Mouse (Mus musculus) forebrain, embryonic 13.5 days (tissue): ENCODE results near the gene Ddrgk1. TPM values are rescaled to one million over a fixed set of nuclear protein-coding genes. Genes with fewer than 3 reads are reported as not detected.

ENCODE experiments used
- ATAC-seq: fragments of 200-750 bp; cut with Nextera tagmentation; 2 replicates; pipeline ENCODE4 v1.8.0; 2017
- H3K27ac ChIP-seq: fragments of 300-500 bp; sonication (generic); 2 replicates; pipeline ENCODE4 v1.5.1; 2015; ENCODE audit warnings: inconsistent platforms, mild to moderate bottlenecking, moderate library complexity
- H3K27me3 ChIP-seq: fragments of 300-500 bp; sonication (generic); 2 replicates; pipeline ENCODE4 v1.6.1; 2015; ENCODE audit warnings: mild to moderate bottlenecking, inconsistent platforms
- H3K36me3 ChIP-seq: fragments of 300-500 bp; sonication (generic); 2 replicates; pipeline ENCODE4 v1.6.1; 2015; ENCODE audit warnings: mild to moderate bottlenecking, inconsistent platforms; ENCODE audit not compliant: poor library complexity, severe bottlenecking
- H3K4me1 ChIP-seq: fragments of 300-500 bp; sonication (generic); 2 replicates; pipeline ENCODE4 v1.6.1; 2015; ENCODE audit warnings: inconsistent platforms
- H3K4me2 ChIP-seq: fragments of 300-500 bp; sonication (generic); 2 replicates; pipeline ENCODE4 v1.6.1; 2015; ENCODE audit warnings: inconsistent platforms, mild to moderate bottlenecking, moderate library complexity
- H3K4me3 ChIP-seq: fragments of 300-500 bp; sonication (generic); 2 replicates; pipeline ENCODE4 v1.5.1; 2015; ENCODE audit warnings: mild to moderate bottlenecking, inconsistent platforms
- H3K9ac ChIP-seq: fragments of 300-500 bp; sonication (generic); 2 replicates; pipeline ENCODE4 v1.6.1; 2015; ENCODE audit warnings: mild to moderate bottlenecking, inconsistent platforms
- H3K9me3 ChIP-seq: fragments of 300-500 bp; sonication (generic); replicated peaks from 2 replicates; pipeline ENCODE4 v1.6.1; 2016; ENCODE audit warnings: inconsistent platforms
- WGBS: fragments of 180-500 bp; shearing (Covaris S2); methylation state at CpG from one replicate; pipeline ENCODE4 v1.1.7; 2015; 5-methylcytosine and 5-hydroxymethylcytosine counted together
- polyA plus RNA-seq: library from polyadenylated mRNA; unstranded; fragments of >200 nt; fragmentation: Nextera tagmentation; extraction: Ambion mirVana; gene quantifications from 2 replicates; pipeline ENCODE4 v1.2.1, GENCODE M21; 2015

Ddrgk1 gene
- polyA plus RNA-seq = 53.0 and 55.9 TPM in 2 replicates

DNA sequence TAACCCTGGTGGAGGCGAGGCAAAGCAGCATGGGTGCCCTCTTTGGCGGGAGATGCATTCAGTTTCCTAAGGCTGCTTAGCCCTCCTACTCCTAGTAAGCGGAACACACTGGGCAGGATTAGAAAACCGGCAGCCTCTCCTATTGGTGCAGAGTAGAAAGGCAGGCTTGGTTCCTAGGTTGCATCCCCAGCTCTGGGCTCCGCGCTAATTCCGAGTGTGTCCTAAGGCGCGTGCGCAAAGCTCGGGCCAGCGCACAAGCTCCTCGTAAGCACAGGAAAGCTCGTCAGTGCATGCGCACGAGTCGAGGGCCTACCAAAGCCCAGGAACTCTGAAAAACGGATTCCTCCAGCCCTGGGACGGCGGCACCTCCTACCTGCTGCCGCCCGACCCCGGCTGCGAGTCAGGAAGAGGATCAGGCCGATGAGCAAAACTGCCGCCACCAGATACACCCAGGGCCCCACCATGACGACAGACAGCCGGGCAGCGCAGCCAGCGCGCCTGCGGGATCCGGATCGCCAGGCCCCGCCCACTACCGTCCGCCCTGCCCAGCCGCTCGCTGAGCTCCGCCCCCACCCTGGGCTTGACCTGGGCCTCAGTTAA is at the start of gene Ddrgk1:
Ddrgk1 (minus strand) TSS at position 558 of the 600 bp plus-strand sequence.
- peaks cover 38% of the 10 kb centered on the region for H3K4me1 ChIP-seq
- H3K4me3 ChIP-seq = peak within 1 kb of the TSS; percentile 59
- no peaks in the 10 kb centered on the region for H3K9me3 ChIP-seq
- peaks cover 29% of the 10 kb centered on the region for H3K36me3 ChIP-seq
- under 1% methylated on average over 40 of the region's 40 CpGs for WGBS
- H3K4me2 ChIP-seq = peak within 1 kb of the TSS; percentile 73
- ATAC-seq = peak; percentile 97
- peak within 1 kb of the TSS; percentile 98 for H3K27ac ChIP-seq
- no peaks in the 10 kb centered on the region for H3K27me3 ChIP-seq
- peak within 1 kb of the TSS; percentile 93 for H3K9ac ChIP-seq

DNA sequence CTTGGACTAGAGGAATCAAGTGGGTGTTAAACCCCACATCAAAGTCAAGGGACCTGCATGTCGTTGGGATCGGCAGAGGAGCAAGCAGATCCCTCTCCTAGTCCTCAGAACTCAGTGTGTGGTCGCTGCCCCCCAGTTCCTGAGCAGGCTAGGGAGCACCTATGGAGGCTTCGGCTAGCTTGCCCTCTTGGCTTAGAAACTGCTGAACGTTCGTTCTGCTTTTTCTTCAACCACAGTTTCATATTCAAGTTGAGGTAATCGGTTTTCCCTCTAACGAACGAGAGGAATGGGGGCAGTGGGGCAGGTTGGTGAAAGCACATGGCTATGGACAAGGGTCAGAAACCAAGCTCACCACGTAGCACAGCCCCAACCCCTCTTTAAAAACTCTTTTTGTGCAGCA is 42.6 kb upstream of the Ddrgk1 start:
- Histone ChIP-seq H3K9me3 (no peaks in the 10 kb centered on the region), H3K4me2 (no peak overlapping the region), H3K27ac (no peak overlapping the region), H3K4me3 (no peak overlapping the region), H3K27me3 (no peaks in the 10 kb centered on the region), H3K9ac (no peak overlapping the region), H3K36me3 (peaks cover 41% of the 10 kb centered on the region), H3K4me1 (no peaks in the 10 kb centered on the region)
- no peak for ATAC-seq
- WGBS = 62% methylated on average over 10 of the region's 10 CpGs

DNA sequence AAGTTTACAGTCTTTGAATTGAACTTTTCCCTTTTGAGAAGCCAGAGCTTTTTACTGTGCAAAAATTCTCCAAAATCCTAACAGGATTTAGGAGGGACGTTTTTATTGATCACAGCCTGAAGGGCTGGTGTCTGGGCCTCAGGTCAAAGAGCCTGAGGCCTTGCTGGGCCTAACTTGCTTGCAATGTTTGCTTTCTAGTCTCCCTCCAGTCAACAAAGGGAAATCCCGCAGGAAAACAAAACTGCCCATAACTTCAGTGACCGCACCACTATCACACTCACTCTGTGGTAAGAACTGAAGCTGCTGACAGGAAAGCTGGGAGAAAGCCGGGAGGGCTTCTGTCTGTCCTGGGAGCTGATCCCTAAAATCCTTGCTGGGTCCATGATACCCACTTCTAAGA is 42.1 kb upstream of the Ddrgk1 start:
- no peaks in the 10 kb centered on the region for H3K9me3 ChIP-seq
- no peak overlapping the region for H3K27ac ChIP-seq
- H3K36me3 ChIP-seq = peaks cover 36% of the 10 kb centered on the region
- no peak for ATAC-seq
- H3K27me3 ChIP-seq = no peaks in the 10 kb centered on the region
- no peak overlapping the region for H3K9ac ChIP-seq
- H3K4me2 ChIP-seq = no peak overlapping the region
- H3K4me3 ChIP-seq = no peak overlapping the region
- 81% methylated on average over 4 of the region's 4 CpGs for WGBS
- H3K4me1 ChIP-seq = no peaks in the 10 kb centered on the region

DNA sequence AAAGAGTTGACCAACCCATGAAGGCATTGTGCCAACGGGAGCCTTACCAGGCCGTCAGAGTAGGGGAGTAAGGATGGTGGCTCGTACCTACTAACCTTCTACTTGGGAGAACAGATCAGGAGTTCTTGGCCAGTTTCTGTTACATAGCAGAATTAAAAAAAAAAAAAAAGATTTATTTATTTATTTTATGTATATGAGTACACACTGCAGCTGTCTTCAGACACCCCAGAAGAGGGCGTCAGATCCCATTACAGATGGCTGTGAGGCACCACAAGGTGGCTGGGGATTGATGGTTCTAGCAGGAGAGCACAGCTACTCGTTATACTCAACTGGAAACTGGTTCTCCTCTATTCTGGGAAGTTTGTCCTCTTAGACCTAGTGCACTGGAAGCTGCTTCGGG is 40.7 kb upstream of the Ddrgk1 start:
- Histone ChIP-seq H3K36me3 (peaks cover 22% of the 10 kb centered on the region), H3K27me3 (no peaks in the 10 kb centered on the region), H3K9ac (no peak overlapping the region), H3K4me2 (no peak overlapping the region), H3K4me3 (no peak overlapping the region), H3K27ac (no peak overlapping the region), H3K9me3 (no peaks in the 10 kb centered on the region), H3K4me1 (no peaks in the 10 kb centered on the region)
- 71% methylated on average over 6 of the region's 6 CpGs for WGBS
- no peak for ATAC-seq

DNA sequence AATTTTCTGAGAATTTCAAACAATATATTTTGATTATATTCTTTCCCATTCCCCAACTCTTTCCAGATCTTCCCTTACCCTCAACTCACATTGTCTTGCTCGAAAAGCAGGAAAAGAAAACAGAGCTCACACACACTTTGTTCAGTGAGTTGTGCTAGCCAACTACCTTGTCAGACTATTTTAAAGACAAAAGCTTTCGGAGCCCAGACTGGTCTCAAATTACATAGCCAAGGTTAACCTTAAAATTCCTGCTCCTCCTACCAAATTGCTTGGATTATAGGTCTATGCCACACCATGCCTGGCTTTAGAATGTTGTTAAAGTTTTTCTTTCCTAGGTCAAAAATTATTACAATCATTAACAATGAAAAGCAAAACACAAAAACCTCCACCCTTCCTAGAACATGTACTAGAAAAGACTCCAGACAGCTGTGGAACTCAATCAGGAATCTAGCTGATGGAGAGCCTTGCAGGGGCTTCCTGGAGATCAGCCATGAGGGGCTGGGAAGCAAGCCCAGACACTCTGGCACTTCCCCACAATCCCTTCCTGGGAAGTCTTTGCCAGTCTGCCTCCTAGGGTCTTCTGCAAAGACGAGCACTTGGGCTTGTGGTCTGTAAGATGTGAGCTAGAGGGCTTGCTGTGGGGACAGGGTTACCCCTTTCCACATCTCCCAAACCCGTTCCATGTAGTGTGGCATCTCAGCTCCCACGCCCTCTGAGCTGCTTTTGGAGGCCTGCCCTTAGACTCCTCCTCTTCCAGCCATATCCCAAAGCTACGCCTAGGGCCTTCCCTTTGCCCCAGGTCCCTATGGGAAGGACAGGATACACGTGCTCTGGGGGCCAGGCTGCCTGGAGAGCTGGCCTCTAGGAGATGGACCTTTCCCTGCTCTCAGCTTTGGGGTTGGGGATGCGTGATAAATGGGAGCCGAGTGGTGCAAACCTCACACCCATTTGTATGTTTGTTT is 39.9 kb upstream of the Ddrgk1 start:
- no peak overlapping the region for H3K4me3 ChIP-seq
- H3K4me2 ChIP-seq = no peak overlapping the region
- no peaks in the 10 kb centered on the region for H3K4me1 ChIP-seq
- 75% methylated on average over 9 of the region's 9 CpGs for whole genome bisulfite sequencing
- H3K9me3 ChIP-seq = no peaks in the 10 kb centered on the region
- no peak overlapping the region for H3K9ac ChIP-seq
- H3K36me3 ChIP-seq = peaks cover 14% of the 10 kb centered on the region
- ATAC-seq = peak; percentile 63
- no peak overlapping the region for H3K27ac ChIP-seq
- H3K27me3 ChIP-seq = peaks cover 5% of the 10 kb centered on the region; the same call in 1 of the 2 replicates

DNA sequence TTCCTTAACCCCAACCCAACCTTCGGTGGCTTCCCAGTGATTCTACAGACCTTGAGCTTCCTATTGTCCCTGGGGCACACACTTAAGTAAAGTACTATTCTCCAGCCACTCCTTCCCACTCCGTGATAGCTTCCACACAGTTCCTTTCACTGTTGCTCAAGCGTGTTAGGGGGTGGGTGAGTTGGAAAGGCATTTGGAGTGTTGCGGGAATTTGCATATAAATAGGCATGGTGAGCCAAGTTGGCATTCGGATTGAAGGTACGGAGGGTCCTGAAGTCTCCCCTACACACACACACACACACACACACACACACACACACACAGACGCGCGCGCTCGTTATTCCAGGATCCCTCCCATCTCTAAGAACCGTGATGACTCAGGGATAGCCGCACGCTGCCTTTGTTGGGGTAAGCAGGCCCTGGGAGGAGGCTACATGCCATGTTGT is 33.4 kb upstream of the Ddrgk1 start:
- peaks cover 36% of the 10 kb centered on the region for H3K27me3 ChIP-seq
- WGBS = under 1% methylated on average over 11 of the region's 14 CpGs
- ATAC-seq = peak; percentile 58

DNA sequence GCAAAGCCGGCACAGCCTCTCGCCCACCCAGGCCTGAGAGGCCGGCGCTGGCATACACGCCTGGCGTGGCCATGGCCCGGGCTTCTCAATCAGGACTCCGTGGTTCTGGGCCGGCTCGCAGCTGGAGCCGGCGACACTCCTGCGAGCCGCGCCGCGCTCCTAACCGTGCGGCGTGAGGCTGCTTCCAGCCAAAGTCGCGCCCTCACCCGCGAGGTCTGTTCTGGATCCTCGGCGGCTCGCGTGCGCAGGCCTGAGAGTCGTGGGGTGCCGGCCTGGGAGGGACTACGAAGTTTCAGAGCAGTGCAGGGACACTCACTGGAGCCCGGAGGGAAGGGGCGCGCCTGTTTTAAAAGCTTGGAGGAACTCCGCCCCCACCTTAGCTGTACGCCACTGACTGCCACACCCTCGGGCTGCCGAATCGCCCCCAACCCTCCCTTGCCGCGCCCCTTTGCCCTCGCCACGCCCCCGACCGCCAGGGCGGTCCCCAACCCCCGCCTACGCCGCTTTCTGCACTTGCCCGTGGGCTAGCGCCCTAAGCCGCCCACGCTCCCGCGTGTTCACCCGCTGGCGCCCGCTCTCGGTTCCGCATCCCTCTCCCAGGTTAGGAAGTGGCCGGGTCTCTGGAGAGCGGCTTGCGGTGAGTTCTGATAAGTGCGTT is 32.8 kb upstream of the Ddrgk1 start, which contains the start of gene Slc4a11:
Slc4a11 (minus strand) TSS at position 367 of the 658 bp plus-strand sequence.
- H3K27ac ChIP-seq = no peak within 1 kb of the TSS
- peak; percentile 70 for ATAC-seq
- H3K27me3 ChIP-seq = peaks cover 36% of the 10 kb centered on the region

More for the DNA sequence above, 33.4 kb upstream of the Ddrgk1 start:
- no peaks in the 10 kb centered on the region for H3K36me3 ChIP-seq
- H3K9me3 ChIP-seq = no peaks in the 10 kb centered on the region
- H3K27ac ChIP-seq = no peak overlapping the region
- H3K4me3 ChIP-seq = peak overlapping the region; percentile 54
- H3K4me2 ChIP-seq = peak overlapping the region; percentile 100
- H3K4me1 ChIP-seq = peaks cover 22% of the 10 kb centered on the region
- H3K9ac ChIP-seq = peak overlapping the region; percentile 66

DNA sequence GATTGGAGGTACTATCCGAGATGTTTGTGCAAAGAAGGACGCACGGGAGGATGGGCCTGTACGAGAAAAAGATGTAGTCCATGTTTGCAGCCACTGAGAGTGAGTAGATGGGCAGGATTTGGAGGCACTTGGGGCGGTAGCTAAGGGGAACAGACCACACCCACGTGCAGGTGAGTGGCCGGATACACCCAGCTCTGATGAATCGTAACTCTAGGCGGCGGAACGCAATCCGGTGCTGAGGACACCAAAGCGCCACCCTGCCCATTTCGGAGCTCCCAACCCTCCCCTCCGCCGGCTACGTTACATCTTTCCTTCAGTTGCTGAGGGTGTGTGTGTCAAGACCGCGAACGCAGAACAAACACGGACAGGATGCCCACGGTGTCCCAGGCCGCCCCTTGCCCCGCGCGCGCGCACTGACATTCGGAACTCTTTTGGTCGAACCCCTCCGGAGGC is 32.3 kb upstream of the Ddrgk1 start:
- peak overlapping the region; percentile 100 for H3K4me2 ChIP-seq
- no peak overlapping the region for H3K27ac ChIP-seq
- H3K4me1 ChIP-seq = peaks cover 22% of the 10 kb centered on the region
- H3K27me3 ChIP-seq = peaks cover 36% of the 10 kb centered on the region
- no peaks in the 10 kb centered on the region for H3K36me3 ChIP-seq
- peak; percentile 9; the same call in 1 of the 2 replicates for ATAC-seq
- H3K9ac ChIP-seq = peak overlapping the region; percentile 66
- WGBS = 2% methylated on average over 31 of the region's 31 CpGs
- H3K4me3 ChIP-seq = peak overlapping the region; percentile 54
- H3K9me3 ChIP-seq = no peaks in the 10 kb centered on the region

More for the DNA sequence above, 32.8 kb upstream of the Ddrgk1 start, which contains the start of gene Slc4a11:
- Histone ChIP-seq H3K4me1 (peaks cover 22% of the 10 kb centered on the region), H3K9ac (peak within 1 kb of the TSS; percentile 66), H3K4me2 (peak within 1 kb of the TSS; percentile 100), H3K36me3 (no peaks in the 10 kb centered on the region), H3K4me3 (peak within 1 kb of the TSS; percentile 54), H3K9me3 (no peaks in the 10 kb centered on the region)
- WGBS = under 1% methylated on average over 60 of the region's 65 CpGs

DNA sequence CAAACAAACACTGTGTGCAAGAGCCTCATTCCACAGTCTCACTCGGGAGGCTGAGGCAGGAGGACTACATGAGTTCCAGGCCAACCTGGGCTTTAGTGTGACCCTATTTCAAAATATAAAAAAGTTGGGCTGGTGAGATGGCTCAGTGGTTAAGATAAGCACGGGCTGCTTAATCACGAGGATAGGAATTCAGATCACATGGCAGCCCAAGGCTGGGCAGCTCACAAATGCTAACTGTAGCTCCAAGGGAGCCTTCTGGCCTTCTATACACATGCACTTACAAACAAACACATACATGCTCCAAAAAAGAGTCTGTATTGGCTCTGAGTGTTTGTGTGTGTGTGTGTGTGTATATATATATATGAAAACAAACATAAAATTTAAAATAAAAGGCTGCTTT is 29.1 kb upstream of the Ddrgk1 start:
- no peak for ATAC-seq
- H3K4me1 ChIP-seq = peaks cover 22% of the 10 kb centered on the region
- no peak overlapping the region for H3K4me3 ChIP-seq
- no peak overlapping the region for H3K9ac ChIP-seq
- H3K4me2 ChIP-seq = no peak overlapping the region
- H3K9me3 ChIP-seq = no peaks in the 10 kb centered on the region
- peaks cover 31% of the 10 kb centered on the region for H3K27me3 ChIP-seq
- WGBS = 42% methylated on average over 3 of the region's 3 CpGs
- no peaks in the 10 kb centered on the region for H3K36me3 ChIP-seq
- no peak overlapping the region for H3K27ac ChIP-seq

DNA sequence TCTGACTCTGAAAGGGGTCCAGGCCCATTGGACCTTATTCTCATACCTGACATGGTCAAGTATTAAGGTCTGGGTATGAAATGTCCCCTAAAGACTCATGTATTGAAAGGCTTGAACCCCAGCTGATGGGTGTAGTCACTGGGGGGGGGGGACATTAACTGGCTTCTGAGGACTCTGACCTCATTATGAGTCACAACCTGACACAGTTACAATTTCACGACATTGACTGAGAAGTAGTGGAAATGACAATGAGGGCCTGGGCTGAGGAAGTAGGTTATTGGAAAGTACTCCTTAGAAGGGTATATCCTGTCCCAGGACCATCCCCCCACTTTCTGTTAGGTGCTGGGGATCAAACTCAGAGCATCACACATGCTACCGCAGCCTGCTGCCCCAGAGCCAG is 24.6 kb upstream of the Ddrgk1 start:
- Histone ChIP-seq H3K36me3 (peaks cover 27% of the 10 kb centered on the region), H3K27me3 (no peaks in the 10 kb centered on the region), H3K27ac (no peak overlapping the region), H3K9me3 (no peaks in the 10 kb centered on the region), H3K4me3 (no peak overlapping the region), H3K4me1 (no peaks in the 10 kb centered on the region), H3K4me2 (no peak overlapping the region), H3K9ac (no peak overlapping the region)
- 87% methylated on average over 2 of the region's 2 CpGs for WGBS
- no peak for ATAC-seq

DNA sequence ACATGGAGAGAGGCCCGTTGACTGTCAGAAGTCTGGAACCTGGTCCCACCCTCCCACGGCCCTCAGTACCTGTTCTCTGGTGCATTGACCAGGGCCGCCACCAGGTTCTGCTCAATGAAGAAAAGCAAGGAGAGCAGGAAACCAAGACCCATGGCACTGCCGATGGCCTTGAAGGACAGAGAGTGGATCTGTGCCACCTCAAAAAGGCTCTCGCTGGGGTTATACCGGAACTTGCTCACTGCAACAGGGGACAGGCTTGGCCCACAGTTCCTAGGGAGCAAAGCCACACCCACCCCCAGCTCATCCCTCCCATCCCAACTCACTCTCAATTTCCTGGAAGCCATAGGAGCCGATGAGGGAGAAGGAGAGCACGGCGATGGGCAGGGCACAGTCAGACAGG is 21.0 kb upstream of the Ddrgk1 start:
- Histone ChIP-seq H3K9me3 (no peaks in the 10 kb centered on the region), H3K4me2 (no peak overlapping the region), H3K27me3 (no peaks in the 10 kb centered on the region), H3K27ac (no peak overlapping the region), H3K4me1 (no peaks in the 10 kb centered on the region), H3K36me3 (peaks cover 62% of the 10 kb centered on the region), H3K9ac (no peak overlapping the region), H3K4me3 (no peak overlapping the region)
- ATAC-seq = no peak
- WGBS = 85% methylated on average over 8 of the region's 9 CpGs
